Comparison of ENCODE assay signal across 8 mouse cellular contexts in genomic region chr12:80114892-80115141, GRCm38 (mm10). TPM values are rescaled to one million over a fixed set of nuclear protein-coding genes. Genes with fewer than 3 reads are reported as not detected.
DNase-seq lines count a peak whose midpoint lies in the region; ATAC-seq and TF ChIP-seq lines count a peak whose summit lies in the region.

No protein-coding gene starts in this region.

- no peak for TF ChIP-seq CTCF in liver, adult 2 months (IDR thresholded peaks at IDR 0.05; ENCODE audit: low read depth, low read length)

- ATAC-seq in hindbrain, embryonic 16.5 days, result no peak
- peak; percentile 7; the same call in 1 of the 2 replicates for ATAC-seq in monocyte, adult 5-6 weeks (replicated peaks; ENCODE audit: insufficient number of reproducible peaks, low FRiP score, low TSS enrichment, poor library complexity, severe bottlenecking)

- under 1% methylated on average over 8 of the region's 8 CpGs for WGBS in liver, adult 2 months
- under 1% methylated on average over 8 of the region's 8 CpGs for WGBS in hindbrain, embryonic 16.5 days

- H3K4me1 ChIP-seq in liver, adult 2 months (ENCODE audit: control insufficient read depth, insufficient read depth, low read length), result peaks cover 17% of the 10 kb centered on the region
- H3K4me1 ChIP-seq in hindbrain, embryonic 16.5 days (ENCODE audit: control insufficient read depth, insufficient read depth, low read depth, low read length), result peaks cover 22% of the 10 kb centered on the region

- DNase-seq in liver, adult 2 months (ENCODE audit: extremely low read depth, low read depth, low spot score), result no peak
- no peak for DNase-seq in liver
- peak; percentile 83 for DNase-seq in embryo, embryonic 10.5 days (ENCODE audit: low spot score)
- DNase-seq in layer of hippocampus, adult 18-20 months (ENCODE audit: low spot score in 2 of 2), result no peak
- no peak for DNase-seq in gastrocnemius, postnatal 10 days
- DNase-seq in ovary, postnatal 36 days (ENCODE audit: low spot score), result no peak

- peak overlapping the region; percentile 98 for H3K27ac ChIP-seq in liver, adult 2 months (replicated peaks; ENCODE audit: insufficient read depth, low read depth, low read length)
- H3K27ac ChIP-seq in hindbrain, embryonic 16.5 days (ENCODE audit: low read depth, low read length), result peak overlapping the region; percentile 86

- H3K27me3 ChIP-seq in liver, adult 2 months (ENCODE audit: control insufficient read depth, insufficient read depth, low read length), result no peaks in the 10 kb centered on the region
- peaks cover 8% of the 10 kb centered on the region for H3K27me3 ChIP-seq in hindbrain, embryonic 16.5 days (replicated peaks; ENCODE audit: control insufficient read depth, insufficient read depth, low read length)

- no peak for TF ChIP-seq POLR2A in liver, adult 2 months (IDR thresholded peaks at IDR 0.05; ENCODE audit: extremely low read depth, insufficient read depth, low read length)

- peak overlapping the region; percentile 80 for H3K4me3 ChIP-seq in liver, adult 2 months (ENCODE audit: insufficient read depth, low read depth, low read length)
- H3K4me3 ChIP-seq in hindbrain, embryonic 16.5 days (ENCODE audit: low read length), result peak overlapping the region; percentile 74

- H3K4me2 ChIP-seq in hindbrain, embryonic 16.5 days (ENCODE audit: low read length), result peak overlapping the region; percentile 97

- peaks cover 10% of the 10 kb centered on the region for H3K36me3 ChIP-seq in liver, adult 2 months (ENCODE audit: control insufficient read depth, insufficient read depth, low read length)
- no peaks in the 10 kb centered on the region for H3K36me3 ChIP-seq in hindbrain, embryonic 16.5 days (ENCODE audit: control insufficient read depth, insufficient read depth, low read length)

- peak overlapping the region; percentile 96 for H3K9ac ChIP-seq in liver, adult 2 months (ENCODE audit: low read depth, low read length)
- peak overlapping the region; percentile 86 for H3K9ac ChIP-seq in hindbrain, embryonic 16.5 days (ENCODE audit: low read depth, low read length)

- no peaks in the 10 kb centered on the region for H3K9me3 ChIP-seq in hindbrain, embryonic 16.5 days (ENCODE audit: control insufficient read depth, low read length)

- peaks cover 36% of the 10 kb centered on the region for H3K79me2 ChIP-seq in liver, adult 2 months (ENCODE audit: control insufficient read depth, insufficient read depth, low read length)

RNA-seq across cellular contexts. Expression of gene Zfp36l1, which starts 2.0 kb away (rescaled TPM):
- 15.4 and 21.8 TPM in 2 replicates for total RNA-seq in liver, adult 2 months (2014; rRNA removed)
- polyA plus RNA-seq in liver, adult 2 months (2012; rRNA removed), result 125 and 162 TPM in 2 replicates
- polyA plus RNA-seq in hindbrain, embryonic 16.5 days (2015; fragmentation: Nextera tagmentation; extraction: Ambion mirVana), result 38.0 and 50.8 TPM in 2 replicates
- 42.9 to 74.7 TPM (median 44.7 TPM) in 3 replicates for total RNA-seq in monocyte, adult 5-6 weeks (2017)
- 10 to 100 TPM; 40.0 to 53.4 TPM for total RNA-seq in layer of hippocampus, adult 18-20 months (2021)
- 10 to 100 TPM; 80.4 to 90.5 TPM for total RNA-seq in gastrocnemius, postnatal 10 days (2021)
